Mouse (Mus musculus) embryo, embryonic 9.5 days (tissue): ENCODE results near the gene Plppr1.
"Not testable (repeated sequence)": the region's sequence is repeated elsewhere in the genome, so short reads cannot be mapped to it uniquely, and the experiment has no call there.

ENCODE experiments used
- DNase-seq: peaks from one replicate; pipeline ENCODE4 v3.0.0-alpha.2; 2017; ENCODE audit errors: extremely low spot score

The Plppr1 gene

DNA sequence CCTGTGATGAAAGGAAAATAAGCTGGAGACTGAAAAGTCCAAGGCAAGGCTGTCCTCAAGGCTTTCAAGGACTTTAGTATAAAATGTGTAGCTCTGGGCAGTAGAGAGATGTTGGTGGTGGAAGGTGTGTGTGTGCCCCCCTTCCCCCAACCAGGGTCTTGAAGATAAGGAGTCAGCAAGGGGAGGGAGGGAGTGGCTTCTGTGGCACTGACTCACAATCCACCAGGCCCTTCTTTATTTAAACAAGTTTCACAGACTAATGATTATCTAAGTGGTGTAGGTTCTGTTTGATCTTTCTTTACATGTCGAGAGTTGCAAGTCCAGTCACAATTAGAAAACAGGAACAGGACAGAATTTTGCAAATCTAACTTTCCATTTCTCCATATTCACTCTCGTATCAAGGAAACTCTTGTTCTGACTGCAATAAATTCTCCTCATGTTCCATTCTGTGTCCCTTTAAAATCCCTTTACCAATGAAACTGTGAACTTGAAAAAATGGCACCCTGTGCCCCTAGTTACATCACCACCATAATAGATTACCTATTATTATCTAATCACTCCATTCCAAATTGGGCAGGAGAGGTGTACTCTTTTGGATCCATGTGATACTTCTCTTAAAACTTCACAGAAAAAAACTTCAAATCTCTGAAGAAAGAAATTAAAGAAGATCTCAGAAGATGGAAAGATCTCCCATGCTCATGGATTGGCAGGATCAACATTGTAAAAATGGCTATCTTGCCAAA is 324.7 kb downstream of the Plppr1 start:
- DNase-seq: not testable (repeated sequence)

DNA sequence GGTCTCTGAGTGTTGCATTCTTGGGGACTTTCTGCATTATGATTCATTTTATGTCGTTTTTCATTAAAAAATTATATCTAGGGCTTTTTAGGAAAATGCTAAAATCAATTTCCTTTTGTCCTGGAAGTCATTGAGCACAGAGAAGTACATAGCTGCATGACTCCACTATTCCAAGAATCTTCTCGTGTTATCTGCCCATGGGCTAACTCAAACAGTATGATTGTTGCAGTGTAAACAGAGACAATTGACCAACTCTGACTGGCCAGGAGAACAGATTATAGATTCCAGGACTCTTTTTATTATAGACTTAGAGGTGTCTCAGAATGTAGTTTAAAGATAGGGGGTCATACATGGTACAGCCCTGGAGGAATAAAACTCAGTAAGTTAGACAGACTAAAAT is 327.8 kb downstream of the Plppr1 start:
- DNase-seq: no peak
